Comparison of ENCODE assay signal across 23 mouse cellular contexts in the genomic region with DNA sequence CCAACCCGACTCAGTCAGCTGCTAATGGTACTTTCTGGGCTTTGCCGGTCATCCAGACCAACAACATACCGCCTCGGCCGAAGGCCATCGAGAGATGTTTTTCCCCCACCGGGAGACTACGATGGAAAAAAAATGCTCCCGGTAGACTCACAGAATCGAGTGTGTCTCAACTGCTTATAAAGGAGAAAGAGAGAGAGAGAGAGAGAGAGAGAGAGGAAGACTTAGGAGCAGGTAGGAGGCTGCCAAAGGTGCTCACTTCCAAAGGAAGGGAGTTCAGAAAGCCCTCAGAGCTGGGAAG. TPM values are rescaled to one million over a fixed set of nuclear protein-coding genes. Genes with fewer than 3 reads are reported as not detected.
A peak's percentile ranks its signal among the peaks of the same experiment; 100 is the strongest.
DNase-seq lines count a peak whose midpoint lies in the region; ATAC-seq and TF ChIP-seq lines count a peak whose summit lies in the region.
"Had no signal": no experiment of that assay in that cellular context is flagged by ENCODE, and none has a peak within 500 bp of the region (broad histone marks: within the 10 kb centered on the region; RNA-seq: fewer than 3 reads in every experiment).

No protein-coding gene starts in this region.

- DNase-seq in liver, embryonic 11.5 days (ENCODE audit: low spot score), result no peak
- DNase-seq in liver, postnatal 0 days, result no peak
- DNase-seq in retina, embryonic 14.5 days (ENCODE audit: low spot score), result peak; percentile 27
- DNase-seq in retina, postnatal 1 day, result no peak
- no peak for DNase-seq in frontal cortex, adult 2 months (ENCODE audit: extremely low spot score in 1 of 2, low spot score in 1 of 2)
- DNase-seq in layer of hippocampus, postnatal 36 days, result no peak
- DNase-seq: adrenal gland, postnatal 25 days; B cell, adult 2 months; cerebellum, adult 18-20 months; gastrocnemius, postnatal 10 days; heart, adult 11 months; heart, postnatal 36 days; kidney, adult 11 months; liver; thymus, adult 2 months had no signal

- H3K36me3 ChIP-seq in liver, embryonic 11.5 days (ENCODE audit: control insufficient read depth, insufficient read depth, low read length), result no peaks in the 10 kb centered on the region
- H3K36me3 ChIP-seq in liver, postnatal 0 days (replicated peaks; ENCODE audit: insufficient read depth, low read length), result no peaks in the 10 kb centered on the region
- H3K36me3 ChIP-seq in small intestine, adult 2 months (ENCODE audit: control insufficient read depth, insufficient read depth, low read length), result no peaks in the 10 kb centered on the region
- H3K36me3 ChIP-seq: forebrain, embryonic 12.5 days; heart, embryonic 13.5 days had no signal

- H3K27me3 ChIP-seq in liver, embryonic 11.5 days (replicated peaks; ENCODE audit: control insufficient read depth, insufficient read depth, low read length), result peaks cover 98% of the 10 kb centered on the region
- peaks cover 91% of the 10 kb centered on the region for H3K27me3 ChIP-seq in liver, postnatal 0 days (ENCODE audit: insufficient read depth, low read length)
- peaks cover 41% of the 10 kb centered on the region for H3K27me3 ChIP-seq in small intestine, adult 2 months (ENCODE audit: control insufficient read depth, insufficient read depth, low read length)

- TF ChIP-seq EP300 in liver, postnatal 0 days (IDR thresholded peaks at IDR 0.05; ENCODE audit: low read depth), result no peak

- 5% methylated on average over 10 of the region's 10 CpGs for WGBS in liver, embryonic 11.5 days
- 5% methylated on average over 10 of the region's 10 CpGs for WGBS in liver, postnatal 0 days (ENCODE audit: insufficient replicate concordance)
- WGBS in small intestine, adult 2 months, result 9% methylated on average over 10 of the region's 10 CpGs

- H3K4me1 ChIP-seq in liver, embryonic 11.5 days (replicated peaks; ENCODE audit: control insufficient read depth, insufficient read depth, low read length), result peaks cover 8% of the 10 kb centered on the region; the same call in 1 of the 2 replicates
- 0 out of 2 replicates have a peak, but pooled peaks cover 2% of the 10 kb centered on the region for H3K4me1 ChIP-seq in liver, postnatal 0 days (ENCODE audit: insufficient read depth)
- H3K4me1 ChIP-seq in small intestine, adult 2 months (ENCODE audit: control insufficient read depth, insufficient read depth, insufficient read length, low read length), result no peaks in the 10 kb centered on the region; the same call in 1 of the 2 replicates

- no peak for TF ChIP-seq POLR2A in small intestine, adult 2 months (IDR thresholded peaks at IDR 0.05; ENCODE audit: low read depth, low read length)

- ATAC-seq in liver, embryonic 11.5 days (replicated peaks; ENCODE audit: low FRiP score), result no peak
- ATAC-seq in liver, postnatal 0 days, result no peak

- H3K9ac ChIP-seq in liver, embryonic 11.5 days (ENCODE audit: low read depth, low read length), result no peak overlapping the region
- no peak overlapping the region for H3K9ac ChIP-seq in liver, postnatal 0 days (replicated peaks)
- H3K9ac ChIP-seq: forebrain, embryonic 12.5 days; heart, embryonic 13.5 days; hindbrain, embryonic 14.5 days had no signal

- no peak overlapping the region for H3K27ac ChIP-seq in liver, embryonic 11.5 days (ENCODE audit: low read depth, low read length)
- no peak overlapping the region for H3K27ac ChIP-seq in liver, postnatal 0 days (ENCODE audit: low read depth)
- H3K27ac ChIP-seq in small intestine, adult 2 months (ENCODE audit: insufficient read depth, low read depth, low read length), result peak overlapping the region; percentile 50
- H3K27ac ChIP-seq: forebrain, embryonic 12.5 days; heart, embryonic 13.5 days; hindbrain, embryonic 14.5 days; kidney, postnatal 0 days had no signal

- no peak overlapping the region for H3K4me3 ChIP-seq in liver, embryonic 11.5 days (ENCODE audit: low read depth, low read length)
- H3K4me3 ChIP-seq in liver, postnatal 0 days (ENCODE audit: low read depth, low read length), result no peak overlapping the region
- peak overlapping the region; percentile 26; the same call in 1 of the 2 replicates for H3K4me3 ChIP-seq in small intestine, adult 2 months (ENCODE audit: low read depth, low read length)
- H3K4me3 ChIP-seq: forebrain, embryonic 12.5 days; heart, embryonic 13.5 days had no signal

- no peaks in the 10 kb centered on the region for H3K9me3 ChIP-seq in liver, embryonic 11.5 days (ENCODE audit: control insufficient read depth, low read length)
- no peaks in the 10 kb centered on the region for H3K9me3 ChIP-seq in liver, postnatal 0 days (ENCODE audit: low read length)
- H3K9me3 ChIP-seq: forebrain, embryonic 12.5 days; heart, embryonic 13.5 days had no signal

- peak overlapping the region; percentile 1; the same call in 1 of the 2 replicates for H3K4me2 ChIP-seq in liver, embryonic 11.5 days
- no peak overlapping the region for H3K4me2 ChIP-seq in liver, postnatal 0 days (ENCODE audit: low read depth, low read length)
- H3K4me2 ChIP-seq: forebrain, embryonic 12.5 days; heart, embryonic 13.5 days; hindbrain, embryonic 14.5 days had no signal

- no peak for TF ChIP-seq CTCF in liver, postnatal 0 days (IDR thresholded peaks at IDR 0.05; ENCODE audit: low read depth)
- no peak for TF ChIP-seq CTCF in small intestine, adult 2 months (IDR thresholded peaks at IDR 0.05; ENCODE audit: extremely low read depth, insufficient read length, insufficient replicate concordance, low read depth, low read length)

RNA-seq across cellular contexts. Expression of a gene that starts 9.4 kb away (rescaled TPM):
- polyA plus RNA-seq in liver, embryonic 11.5 days (2014; fragmentation: Nextera tagmentation; extraction: Ambion mirVana), result 37.6 and 37.8 TPM in 2 replicates
- 2.7 and 3.1 TPM in 2 replicates for polyA plus RNA-seq in liver, postnatal 0 days (2015; fragmentation: Nextera tagmentation; extraction: Ambion mirVana)
- 28.2 and 49.6 TPM in 2 replicates for polyA plus RNA-seq in small intestine, adult 2 months (2012; rRNA removed)
- 2.1 and 2.4 TPM in 2 replicates for polyA plus RNA-seq in frontal cortex, adult 2 months (2012; rRNA removed)
- under 1 TPM; 0.50 to 0.66 TPM for total RNA-seq in layer of hippocampus, postnatal 36 days (2021)
- total RNA-seq: common myeloid progenitor, adult 5-6 weeks; monocyte, adult 5-6 weeks had no signal

RNA-seq across cellular contexts. Expression of a gene that starts 33.4 kb away (rescaled TPM):
- polyA plus RNA-seq in liver, embryonic 11.5 days (2014; fragmentation: Nextera tagmentation; extraction: Ambion mirVana), result 48.1 and 50.6 TPM in 2 replicates
- polyA plus RNA-seq in liver, postnatal 0 days (2015; fragmentation: Nextera tagmentation; extraction: Ambion mirVana), result 12.9 and 13.7 TPM in 2 replicates
- polyA plus RNA-seq in small intestine, adult 2 months (2012; rRNA removed), result 22.6 and 23.4 TPM in 2 replicates
- 87.9 and 95.5 TPM in 2 replicates for polyA plus RNA-seq in frontal cortex, adult 2 months (2012; rRNA removed)
- total RNA-seq in layer of hippocampus, postnatal 36 days (2021), result 10 to 100 TPM; 31.8 to 36.9 TPM

RNA-seq across cellular contexts. Expression of a gene that starts 41.2 kb away (rescaled TPM):
- 2.6 and 3.4 TPM in 2 replicates for polyA plus RNA-seq in liver, embryonic 11.5 days (2014; fragmentation: Nextera tagmentation; extraction: Ambion mirVana)
- 0.04 and 0.05 TPM in 2 replicates for polyA plus RNA-seq in liver, postnatal 0 days (2015; fragmentation: Nextera tagmentation; extraction: Ambion mirVana)
- 0.53 and 0.63 TPM in 2 replicates for polyA plus RNA-seq in small intestine, adult 2 months (2012; rRNA removed)
- 1.5 TPM in 2 replicates for polyA plus RNA-seq in frontal cortex, adult 2 months (2012; rRNA removed)
- 1 to 10 TPM in 1 of 2 experiments, under 1 TPM in 1; 0.20 to 1.1 TPM for total RNA-seq in layer of hippocampus, postnatal 36 days (2021)
- total RNA-seq: common myeloid progenitor, adult 5-6 weeks; monocyte, adult 5-6 weeks had no signal

RNA-seq across cellular contexts. Expression of a gene that starts 52.9 kb away (rescaled TPM):
- polyA plus RNA-seq in liver, embryonic 11.5 days (2014; fragmentation: Nextera tagmentation; extraction: Ambion mirVana), result 0.61 and 0.73 TPM in 2 replicates
- polyA plus RNA-seq in liver, postnatal 0 days (2015; fragmentation: Nextera tagmentation; extraction: Ambion mirVana), result not detected in 2 replicates
- polyA plus RNA-seq in small intestine, adult 2 months (2012; rRNA removed), result 3.0 and 7.9 TPM in 2 replicates
- 0.04 and 0.10 TPM in 2 replicates for polyA plus RNA-seq in frontal cortex, adult 2 months (2012; rRNA removed)
- not detected for total RNA-seq in layer of hippocampus, postnatal 36 days (2021)
- total RNA-seq: common myeloid progenitor, adult 5-6 weeks; layer of hippocampus, postnatal 14 days had no signal
